Mouse (Mus musculus): ENCODE data around the gene Nod2. TPM values are rescaled to one million over a fixed set of nuclear protein-coding genes. Genes with fewer than 3 reads are reported as not detected.

The Nod2 gene
- total and polyA plus RNA-seq, 3 experiments: 0.22 to 0.50 TPM; not detected in 1

GRCm38 (mm10) chr8:88599491-88599890 lies 47.6 kb upstream of the Nod2 start:
- no peaks in the 10 kb centered on the region for H3K36me3 ChIP-seq (ENCODE audit: control insufficient read depth in 1 of 2, insufficient read depth in 2 of 2, low read length in 2 of 2)
- no peaks in the 10 kb centered on the region for H3K27me3 ChIP-seq (ENCODE audit: control insufficient read depth in 1 of 2, insufficient read depth in 2 of 2, low read length in 2 of 2)
- TF ChIP-seq JUND (IDR thresholded peaks at IDR 0.05; ENCODE audit: low read depth, low read length): no peak
- no peak for TF ChIP-seq MXI1 (IDR thresholded peaks at IDR 0.05; ENCODE audit: low read depth, low read length)
- TF ChIP-seq CHD1 (IDR thresholded peaks at IDR 0.05; ENCODE audit: low read depth, low read length): no peak
- TF ChIP-seq ZMIZ1 (IDR thresholded peaks at IDR 0.05; ENCODE audit: low read depth, low read length): no peak
- TF ChIP-seq EP300 (IDR thresholded peaks at IDR 0.05; ENCODE audit: low read depth in 1 of 2, low read length in 2 of 2): no peak
- TF ChIP-seq USF1 (IDR thresholded peaks at IDR 0.05; ENCODE audit: low read depth, low read length): no peak
- TF ChIP-seq POLR2AphosphoS2 (IDR thresholded peaks at IDR 0.05; ENCODE audit: low read length): no peak
- no peak overlapping the region for H3K4me3 ChIP-seq (ENCODE audit: control insufficient read depth in 1 of 2, insufficient read depth in 1 of 2, low read depth in 2 of 2, low read length in 2 of 2)
- H3K9me3 ChIP-seq (replicated peaks; ENCODE audit: insufficient read depth, low read length): no peaks in the 10 kb centered on the region
- H3K4me1 ChIP-seq (ENCODE audit: control insufficient read depth in 1 of 2, insufficient read depth in 2 of 2, low read length in 2 of 2): no peaks in the 10 kb centered on the region
- H3K79me2 ChIP-seq (ENCODE audit: control insufficient read depth, insufficient read depth, low read length, poor library complexity): no peaks in the 10 kb centered on the region
- DNase-seq (ENCODE audit: low read depth, low spot score): no peak
- H3K27ac ChIP-seq (ENCODE audit: control insufficient read depth, low read depth, low read length): no peak overlapping the region
- no peak overlapping the region for H3K9ac ChIP-seq (ENCODE audit: control insufficient read depth, low read depth, low read length, poor library complexity, severe bottlenecking)

- Histone ChIP-seq H3K9me3 (replicated peaks; ENCODE audit: insufficient read depth, low read length) (no peaks in the 10 kb centered on the region), H3K4me3 (ENCODE audit: control insufficient read depth in 1 of 2, insufficient read depth in 1 of 2, low read depth in 2 of 2, low read length in 2 of 2) (no peak overlapping the region), H3K4me1 (ENCODE audit: control insufficient read depth in 1 of 2, insufficient read depth in 2 of 2, low read length in 2 of 2) (no peaks in the 10 kb centered on the region), H3K79me2 (ENCODE audit: control insufficient read depth, insufficient read depth, low read length, poor library complexity) (no peaks in the 10 kb centered on the region), H3K27ac (ENCODE audit: control insufficient read depth, low read depth, low read length) (no peak overlapping the region), H3K36me3 (ENCODE audit: control insufficient read depth in 1 of 2, insufficient read depth in 2 of 2, low read length in 2 of 2) (no peaks in the 10 kb centered on the region), H3K27me3 (ENCODE audit: control insufficient read depth in 1 of 2, insufficient read depth in 2 of 2, low read length in 2 of 2) (no peaks in the 10 kb centered on the region), H3K9ac (ENCODE audit: control insufficient read depth, low read depth, low read length, poor library complexity, severe bottlenecking) (no peak overlapping the region)
- TF ChIP-seq JUND (IDR thresholded peaks at IDR 0.05; ENCODE audit: low read depth, low read length) (no peak), TCF12 (IDR thresholded peaks at IDR 0.05; ENCODE audit: low read depth, low read length) (no peak), MXI1 (IDR thresholded peaks at IDR 0.05; ENCODE audit: low read depth, low read length) (no peak), ZMIZ1 (IDR thresholded peaks at IDR 0.05; ENCODE audit: low read depth, low read length) (no peak), MYC (IDR thresholded peaks at IDR 0.05; ENCODE audit: low read depth, low read length) (no peak), SMC3 (IDR thresholded peaks at IDR 0.05; ENCODE audit: low read depth, low read length) (no peak), USF1 (IDR thresholded peaks at IDR 0.05; ENCODE audit: low read depth, low read length) (no peak), RCOR1 (IDR thresholded peaks at IDR 0.05; ENCODE audit: low read depth, low read length) (no peak), CHD2 (IDR thresholded peaks at IDR 0.05; ENCODE audit: low read length) (no peak), HCFC1 (IDR thresholded peaks at IDR 0.05; ENCODE audit: low read depth, low read length) (no peak), TBP (IDR thresholded peaks at IDR 0.05; ENCODE audit: low read depth, low read length) (no peak), NELFE (IDR thresholded peaks at IDR 0.05; ENCODE audit: low read depth, low read length) (no peak), CHD1 (IDR thresholded peaks at IDR 0.05; ENCODE audit: low read depth, low read length) (no peak), GABPA (IDR thresholded peaks at IDR 0.05; ENCODE audit: low read depth, low read length) (no peak), EP300 (IDR thresholded peaks at IDR 0.05; ENCODE audit: low read depth in 1 of 2, low read length in 2 of 2) (no peak), GATA1 (IDR thresholded peaks at IDR 0.05; ENCODE audit: low read depth, low read length) (no peak), POLR2AphosphoS2 (IDR thresholded peaks at IDR 0.05; ENCODE audit: low read length) (no peak)
- DNase-seq (ENCODE audit: low read depth, low spot score): no peak
Observed at GRCm38 (mm10) chr8:88603446-88603989, 43.6 kb upstream of the Nod2 start.
